In genomic region chr2:143914760-143915599, GRCm38 (mm10) we compare ENCODE assay signal across 8 mouse cellular contexts. TPM values are rescaled to one million over a fixed set of nuclear protein-coding genes. Genes with fewer than 3 reads are reported as not detected.
DNase-seq lines count a peak whose midpoint lies in the region; ATAC-seq lines count a peak whose summit lies in the region.

Gene Dstn, plus strand, starts transcription at chr2:143915320.

- under 1% methylated on average over 68 of the region's 71 CpGs for WGBS in heart, embryonic 14.5 days
- WGBS in liver, embryonic 13.5 days (ENCODE audit: insufficient replicate concordance): under 1% methylated on average over 71 of the region's 71 CpGs
- under 1% methylated on average over 71 of the region's 71 CpGs for WGBS in stomach, embryonic 16.5 days

- H3K4me2 ChIP-seq in heart, embryonic 14.5 days (ENCODE audit: low read length): peak within 1 kb of the TSS; percentile 63
- H3K4me2 ChIP-seq in liver, embryonic 13.5 days: peak within 1 kb of the TSS; percentile 93
- H3K4me2 ChIP-seq in stomach, embryonic 16.5 days (ENCODE audit: low read depth, low read length): peak within 1 kb of the TSS; percentile 70

- H3K27ac ChIP-seq in brown adipose tissue, adult 24 weeks (replicated peaks; ENCODE audit: low read depth, low read length): peak within 1 kb of the TSS; percentile 81
- peak within 1 kb of the TSS; percentile 98 to 100 for H3K27ac ChIP-seq in heart, embryonic 14.5 days (replicated peaks in 1 of 2; ENCODE audit: control insufficient read depth in 1 of 2, insufficient read depth in 1 of 2, low read depth in 2 of 2, low read length in 2 of 2)
- peak within 1 kb of the TSS; percentile 98 for H3K27ac ChIP-seq in liver, embryonic 13.5 days
- peak within 1 kb of the TSS; percentile 100 for H3K27ac ChIP-seq in stomach, embryonic 16.5 days (ENCODE audit: low read length)

- peak; percentile 97 for DNase-seq in CD4-positive, CD25-positive, alpha-beta regulatory T cell, adult 2 months (ENCODE audit: low read depth, low spot score)
- peak; percentile 92 for DNase-seq in fibroblast of lung, adult 2 months (ENCODE audit: low read depth)
- peak; percentile 99 for DNase-seq in kidney, postnatal 14 days
- peak; percentile 95 for DNase-seq in liver, embryonic 13.5 days
- DNase-seq in neural tube, embryonic 10.5 days (ENCODE audit: extremely low spot score, low spot score): peak; percentile 98

- H3K27me3 ChIP-seq in heart, embryonic 14.5 days (ENCODE audit: control insufficient read depth, insufficient read depth, low read length): no peaks in the 10 kb centered on the region
- H3K27me3 ChIP-seq in liver, embryonic 13.5 days: 0 out of 2 replicates have a peak, but pooled peaks cover 5% of the 10 kb centered on the region
- no peaks in the 10 kb centered on the region for H3K27me3 ChIP-seq in stomach, embryonic 16.5 days (ENCODE audit: control insufficient read depth, insufficient read depth, low read length)

- H3K9ac ChIP-seq in heart, embryonic 14.5 days (ENCODE audit: low read length): peak within 1 kb of the TSS; percentile 99
- H3K9ac ChIP-seq in liver, embryonic 13.5 days: peak within 1 kb of the TSS; percentile 89
- peak within 1 kb of the TSS; percentile 94 for H3K9ac ChIP-seq in stomach, embryonic 16.5 days (ENCODE audit: low read length)

- H3K9me3 ChIP-seq in heart, embryonic 14.5 days (ENCODE audit: control insufficient read depth, low read length): no peaks in the 10 kb centered on the region
- no peaks in the 10 kb centered on the region for H3K9me3 ChIP-seq in liver, embryonic 13.5 days (replicated peaks)
- H3K9me3 ChIP-seq in stomach, embryonic 16.5 days (replicated peaks; ENCODE audit: control insufficient read depth, low read length): no peaks in the 10 kb centered on the region

- peaks cover 4% of the 10 kb centered on the region; the same call in 1 of the 2 replicates for H3K4me1 ChIP-seq in brown adipose tissue, adult 24 weeks (ENCODE audit: control insufficient read depth, insufficient read depth, insufficient read length, low read length)
- peaks cover 5 to 30% of the 10 kb centered on the region in 2 experiments for H3K4me1 ChIP-seq in heart, embryonic 14.5 days (ENCODE audit: control insufficient read depth in 2 of 2, insufficient read depth in 2 of 2, low read length in 2 of 2)
- peaks cover 76% of the 10 kb centered on the region for H3K4me1 ChIP-seq in liver, embryonic 13.5 days (replicated peaks)
- peaks cover 19% of the 10 kb centered on the region for H3K4me1 ChIP-seq in stomach, embryonic 16.5 days (ENCODE audit: control insufficient read depth, insufficient read depth, low read length)

- ATAC-seq in heart, embryonic 14.5 days (ENCODE audit: insufficient number of reproducible peaks, insufficient read depth, low FRiP score, low read depth): peak; percentile 98
- ATAC-seq in liver, embryonic 13.5 days (ENCODE audit: low read depth): peak; percentile 86
- ATAC-seq in stomach, embryonic 16.5 days (ENCODE audit: insufficient read depth, low FRiP score): peak; percentile 98

- H3K36me3 ChIP-seq in heart, embryonic 14.5 days (ENCODE audit: control insufficient read depth, insufficient read depth, low read length): no peaks in the 10 kb centered on the region
- no peaks in the 10 kb centered on the region for H3K36me3 ChIP-seq in liver, embryonic 13.5 days
- no peaks in the 10 kb centered on the region for H3K36me3 ChIP-seq in stomach, embryonic 16.5 days (ENCODE audit: control insufficient read depth, insufficient read depth, low read length)

- H3K4me3 ChIP-seq in brown adipose tissue, adult 24 weeks (ENCODE audit: insufficient read depth, low read depth, low read length): peak within 1 kb of the TSS; percentile 92
- peak within 1 kb of the TSS; percentile 93 to 94 for H3K4me3 ChIP-seq in heart, embryonic 14.5 days (ENCODE audit: control insufficient read depth in 1 of 2, insufficient read depth in 1 of 2, low read depth in 1 of 2, low read length in 2 of 2)
- H3K4me3 ChIP-seq in liver, embryonic 13.5 days (replicated peaks): peak within 1 kb of the TSS; percentile 84
- peak within 1 kb of the TSS; percentile 94 for H3K4me3 ChIP-seq in stomach, embryonic 16.5 days (replicated peaks; ENCODE audit: low read length)

RNA-seq across cellular contexts. Expression of gene Dstn, which starts in this region (rescaled TPM):
- polyA plus RNA-seq in brown adipose tissue, adult 24 weeks (2012; ENCODE audit: insufficient read depth, insufficient read length, missing spikeins): 95.9 and 97.0 TPM in 2 replicates
- 1,027 and 1,036 TPM in 2 replicates for polyA plus RNA-seq in heart, embryonic 14.5 days (2014; fragmentation: Nextera tagmentation; extraction: Ambion mirVana)
- polyA plus RNA-seq in liver, embryonic 13.5 days (2015; fragmentation: Nextera tagmentation; extraction: Ambion mirVana): 138 and 162 TPM in 2 replicates
- 852 and 990 TPM in 2 replicates for polyA plus RNA-seq in stomach, embryonic 16.5 days (2015; fragmentation: Nextera tagmentation; extraction: Ambion mirVana)

Comparison
In these comparisons a context has a peak if more than half of its experiments do, and no peak if none do; other contexts are left out.
1. Peak in every context shown above with its lines: DNase-seq, ATAC-seq, H3K4me3 ChIP-seq and H3K27ac ChIP-seq.